Mouse (Mus musculus) forebrain, embryonic 13.5 days (tissue): ENCODE results near the gene Hoxa10. TPM values are rescaled to one million over a fixed set of nuclear protein-coding genes. Genes with fewer than 3 reads are reported as not detected.

ENCODE experiments used
- ATAC-seq: fragments of 200-750 bp; cut with Nextera tagmentation; 2 replicates; pipeline ENCODE4 v1.8.0; 2017
- H3K27ac ChIP-seq: fragments of 300-500 bp; sonication (generic); 2 replicates; pipeline ENCODE4 v1.5.1; 2015; ENCODE audit warnings: inconsistent platforms, mild to moderate bottlenecking, moderate library complexity
- H3K27me3 ChIP-seq: fragments of 300-500 bp; sonication (generic); 2 replicates; pipeline ENCODE4 v1.6.1; 2015; ENCODE audit warnings: mild to moderate bottlenecking, inconsistent platforms
- H3K36me3 ChIP-seq: fragments of 300-500 bp; sonication (generic); 2 replicates; pipeline ENCODE4 v1.6.1; 2015; ENCODE audit warnings: mild to moderate bottlenecking, inconsistent platforms; ENCODE audit not compliant: poor library complexity, severe bottlenecking
- H3K4me1 ChIP-seq: fragments of 300-500 bp; sonication (generic); 2 replicates; pipeline ENCODE4 v1.6.1; 2015; ENCODE audit warnings: inconsistent platforms
- H3K4me2 ChIP-seq: fragments of 300-500 bp; sonication (generic); 2 replicates; pipeline ENCODE4 v1.6.1; 2015; ENCODE audit warnings: inconsistent platforms, mild to moderate bottlenecking, moderate library complexity
- H3K4me3 ChIP-seq: fragments of 300-500 bp; sonication (generic); 2 replicates; pipeline ENCODE4 v1.5.1; 2015; ENCODE audit warnings: mild to moderate bottlenecking, inconsistent platforms
- H3K9ac ChIP-seq: fragments of 300-500 bp; sonication (generic); 2 replicates; pipeline ENCODE4 v1.6.1; 2015; ENCODE audit warnings: mild to moderate bottlenecking, inconsistent platforms
- H3K9me3 ChIP-seq: fragments of 300-500 bp; sonication (generic); replicated peaks from 2 replicates; pipeline ENCODE4 v1.6.1; 2016; ENCODE audit warnings: inconsistent platforms
- WGBS: fragments of 180-500 bp; shearing (Covaris S2); methylation state at CpG from one replicate; pipeline ENCODE4 v1.1.7; 2015; 5-methylcytosine and 5-hydroxymethylcytosine counted together
- polyA plus RNA-seq: library from polyadenylated mRNA; unstranded; fragments of >200 nt; fragmentation: Nextera tagmentation; extraction: Ambion mirVana; gene quantifications from 2 replicates; pipeline ENCODE4 v1.2.1, GENCODE M21; 2015

Hoxa10 gene
- polyA plus RNA-seq, 1 experiment from 2014 or later = 0.09 TPM

- H3K9ac ChIP-seq = no peak overlapping the region
Observed at GRCm38 (mm10) chr6:52222729-52223128, 17.9 kb downstream of the Hoxa10 start.

DNA sequence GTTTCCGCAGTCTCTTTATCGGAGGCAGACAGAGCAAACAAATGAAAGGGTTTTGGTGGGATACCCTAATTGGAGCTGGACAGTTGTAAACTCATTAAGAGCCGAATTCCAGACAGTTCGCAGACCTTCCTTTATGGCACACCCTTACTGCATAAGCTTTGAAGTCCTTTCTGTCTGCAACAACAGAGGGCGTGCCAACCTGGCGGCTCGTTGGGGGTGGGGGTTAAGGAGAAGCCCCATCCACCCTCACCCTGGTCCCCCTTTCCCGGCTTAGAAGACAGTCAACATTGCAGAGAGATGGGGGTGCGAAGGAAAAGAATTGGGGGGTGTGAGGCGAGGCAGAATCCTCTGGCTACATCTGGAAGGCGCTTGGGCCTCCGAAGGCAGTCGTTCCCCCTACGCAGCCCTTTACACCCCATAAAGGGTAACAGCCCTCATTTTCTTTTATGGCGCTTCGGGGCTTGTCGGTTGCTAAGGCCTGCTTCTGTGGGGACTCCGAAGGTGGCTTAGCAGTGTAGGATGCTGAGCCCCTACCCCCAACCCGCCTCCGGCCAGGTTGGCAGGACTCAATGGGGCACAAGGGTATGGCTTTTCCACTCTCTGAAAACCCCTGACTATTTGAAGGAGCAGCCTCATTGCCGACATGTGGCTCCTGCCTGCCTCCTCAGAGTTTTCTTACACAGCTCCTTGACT lies 18.5 kb downstream of the Hoxa10 start:
- WGBS = 4% methylated on average over 21 of the region's 21 CpGs
- Histone ChIP-seq H3K4me3 (peak overlapping the region; percentile 44), H3K36me3 (no peaks in the 10 kb centered on the region), H3K4me2 (peak overlapping the region; percentile 72), H3K9ac (no peak overlapping the region), H3K27me3 (peaks cover 100% of the 10 kb centered on the region), H3K9me3 (no peaks in the 10 kb centered on the region), H3K27ac (no peak overlapping the region), H3K4me1 (peaks cover 13% of the 10 kb centered on the region)
- ATAC-seq = no peak

More at GRCm38 (mm10) chr6:52222729-52223128, 17.9 kb downstream of the Hoxa10 start:
- peaks cover 7% of the 10 kb centered on the region for H3K4me1 ChIP-seq
- H3K4me3 ChIP-seq = no peak overlapping the region
- 7% methylated on average over 13 of the region's 13 CpGs for WGBS
- no peaks in the 10 kb centered on the region for H3K36me3 ChIP-seq
- no peaks in the 10 kb centered on the region for H3K9me3 ChIP-seq
- peaks cover 100% of the 10 kb centered on the region for H3K27me3 ChIP-seq
- H3K27ac ChIP-seq = no peak overlapping the region
- no peak overlapping the region for H3K4me2 ChIP-seq
- no peak for ATAC-seq

GRCm38 (mm10) chr6:52221337-52221992 lies 19.2 kb downstream of the Hoxa10 start, which contains the start of gene Hoxa7:
TSS of gene Hoxa7 (minus strand) at chr6:52221854.
- Histone ChIP-seq H3K36me3 (no peaks in the 10 kb centered on the region), H3K4me3 (peak within 1 kb of the TSS; percentile 44), H3K4me2 (peak within 1 kb of the TSS; percentile 72), H3K9ac (peak within 1 kb of the TSS; percentile 52), H3K27me3 (peaks cover 100% of the 10 kb centered on the region), H3K9me3 (no peaks in the 10 kb centered on the region), H3K4me1 (peaks cover 17% of the 10 kb centered on the region), H3K27ac (no peak within 1 kb of the TSS)
- peak; percentile 61 for ATAC-seq
- under 1% methylated on average over 46 of the region's 46 CpGs for WGBS

DNA sequence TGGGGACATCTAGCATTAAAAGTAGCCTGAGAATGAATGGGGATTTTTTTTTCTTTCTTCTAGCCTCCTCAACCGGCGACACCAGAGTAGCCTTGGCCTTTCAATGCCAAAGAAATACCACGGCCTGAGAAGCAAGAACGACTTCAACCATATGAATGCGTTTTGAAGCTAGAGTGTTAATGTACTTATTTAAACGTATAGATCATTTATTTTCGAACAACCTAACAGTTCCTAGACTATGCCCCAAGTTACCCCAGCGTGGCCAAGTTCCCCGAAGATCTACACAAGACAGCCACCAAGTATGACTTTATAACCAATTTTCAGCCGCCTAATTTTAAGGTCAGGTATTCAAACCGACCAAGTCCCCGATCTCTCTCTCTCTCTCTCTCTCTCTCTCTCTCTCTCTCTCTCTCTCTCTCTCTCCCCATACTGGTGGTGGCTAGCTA lies 19.8 kb downstream of the Hoxa10 start:
- peak overlapping the region; percentile 44 for H3K4me3 ChIP-seq
- no peak overlapping the region for H3K9ac ChIP-seq
- no peaks in the 10 kb centered on the region for H3K9me3 ChIP-seq
- no peaks in the 10 kb centered on the region for H3K36me3 ChIP-seq
- H3K27me3 ChIP-seq = peaks cover 100% of the 10 kb centered on the region
- H3K4me2 ChIP-seq = peak overlapping the region; percentile 72
- no peak overlapping the region for H3K27ac ChIP-seq
- 7% methylated on average over 12 of the region's 12 CpGs for WGBS
- no peak for ATAC-seq
- H3K4me1 ChIP-seq = peaks cover 17% of the 10 kb centered on the region

DNA sequence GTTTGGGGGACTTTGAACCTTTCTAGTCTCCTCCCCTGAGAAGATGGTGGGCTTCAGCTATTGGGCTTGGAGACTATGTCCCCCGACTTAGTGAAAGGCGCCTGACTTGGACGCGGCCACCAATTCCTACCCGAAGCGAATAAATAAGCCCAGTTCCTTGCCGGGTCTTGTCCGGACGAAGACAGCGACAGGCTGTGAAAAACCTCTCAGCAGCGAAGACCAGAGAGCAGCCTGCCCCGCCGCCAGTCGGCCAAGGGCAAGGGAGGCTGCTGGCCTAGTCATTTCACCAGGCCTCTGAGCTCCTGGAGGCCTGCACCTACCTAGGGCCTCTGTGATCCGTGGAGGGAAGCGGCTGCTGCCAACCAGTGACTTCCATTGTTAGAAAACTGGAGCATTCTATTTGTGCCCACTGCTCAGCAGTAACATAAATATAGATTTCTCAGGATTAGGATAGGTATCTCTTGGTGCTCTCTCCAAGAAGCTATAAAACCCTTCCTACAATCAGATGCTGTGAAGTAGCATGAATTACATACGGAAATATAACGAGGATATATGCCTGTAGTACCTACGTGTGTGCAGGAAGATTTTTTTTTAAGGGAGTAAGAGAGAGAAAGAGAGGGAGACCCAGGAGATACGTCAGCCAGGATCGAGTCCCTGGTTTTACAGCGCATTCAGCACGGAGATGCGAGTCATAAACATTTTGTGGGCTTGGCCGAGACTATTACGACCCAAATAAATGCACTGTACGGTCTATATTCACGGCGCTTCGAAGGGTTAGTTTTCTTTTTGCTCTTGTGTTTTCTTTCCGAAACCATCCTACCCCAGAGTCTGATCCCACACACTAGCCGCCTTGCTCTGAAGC lies 20.4 kb downstream of the Hoxa10 start:
- 10% methylated on average over 32 of the region's 32 CpGs for WGBS
- ATAC-seq = no peak
- no peak overlapping the region for H3K9ac ChIP-seq

GRCm38 (mm10) chr6:52219234-52219942 lies 21.3 kb downstream of the Hoxa10 start:
- no peak for ATAC-seq
- Histone ChIP-seq H3K9ac (no peak overlapping the region), H3K4me3 (no peak overlapping the region), H3K4me1 (peaks cover 17% of the 10 kb centered on the region), H3K27me3 (peaks cover 100% of the 10 kb centered on the region), H3K36me3 (no peaks in the 10 kb centered on the region), H3K9me3 (no peaks in the 10 kb centered on the region), H3K4me2 (no peak overlapping the region), H3K27ac (no peak overlapping the region)
- 17% methylated on average over 9 of the region's 9 CpGs for WGBS

More for the DNA sequence above, 20.4 kb downstream of the Hoxa10 start:
- Histone ChIP-seq H3K9me3 (no peaks in the 10 kb centered on the region), H3K27me3 (peaks cover 100% of the 10 kb centered on the region), H3K4me2 (no peak overlapping the region), H3K36me3 (no peaks in the 10 kb centered on the region), H3K4me1 (peaks cover 17% of the 10 kb centered on the region), H3K27ac (no peak overlapping the region), H3K4me3 (no peak overlapping the region)

DNA sequence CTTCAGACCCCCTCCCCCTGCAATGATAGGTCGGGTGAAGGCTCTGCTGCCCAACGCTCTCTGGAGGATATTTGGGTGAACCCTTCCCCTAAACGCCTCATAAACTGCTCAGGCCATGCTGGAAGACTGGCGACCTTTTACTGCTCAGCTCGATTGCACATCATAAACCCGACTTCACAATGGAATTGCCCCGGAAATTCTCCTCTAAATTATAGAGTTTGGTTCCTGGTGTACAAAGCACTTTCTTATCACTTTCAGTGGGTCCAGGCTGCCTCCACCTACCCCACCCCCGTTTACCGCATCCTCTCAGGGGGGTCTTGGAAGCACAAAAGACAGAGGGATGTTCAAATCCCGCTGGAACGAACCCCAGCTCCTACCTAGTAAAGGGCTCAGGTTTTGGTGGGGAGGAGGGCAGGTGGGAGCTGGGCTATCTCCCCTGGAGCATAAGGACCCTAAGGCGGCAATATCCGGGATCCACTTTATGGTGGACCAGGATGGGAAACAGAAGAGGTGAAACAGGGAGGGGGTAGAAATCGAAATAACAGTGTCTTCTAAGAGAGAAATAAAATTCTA lies 21.9 kb downstream of the Hoxa10 start:
- Histone ChIP-seq H3K9ac (no peak overlapping the region), H3K4me2 (no peak overlapping the region), H3K9me3 (no peaks in the 10 kb centered on the region), H3K4me1 (peaks cover 17% of the 10 kb centered on the region), H3K27me3 (peaks cover 100% of the 10 kb centered on the region), H3K4me3 (no peak overlapping the region), H3K36me3 (no peaks in the 10 kb centered on the region), H3K27ac (no peak overlapping the region)
- WGBS = 6% methylated on average over 14 of the region's 14 CpGs
- ATAC-seq = no peak

GRCm38 (mm10) chr6:52217895-52218642 lies 22.6 kb downstream of the Hoxa10 start:
- no peak overlapping the region for H3K4me2 ChIP-seq
- H3K4me3 ChIP-seq = no peak overlapping the region
- H3K9ac ChIP-seq = no peak overlapping the region
- WGBS = 4% methylated on average over 23 of the region's 23 CpGs
- no peak for ATAC-seq
- H3K27me3 ChIP-seq = peaks cover 100% of the 10 kb centered on the region
- no peaks in the 10 kb centered on the region for H3K36me3 ChIP-seq
- no peak overlapping the region for H3K27ac ChIP-seq
- H3K9me3 ChIP-seq = no peaks in the 10 kb centered on the region
- peaks cover 18% of the 10 kb centered on the region for H3K4me1 ChIP-seq

GRCm38 (mm10) chr6:52217459-52217768 lies 23.2 kb downstream of the Hoxa10 start:
- peak overlapping the region; percentile 50 for H3K4me2 ChIP-seq
- H3K27ac ChIP-seq = no peak overlapping the region
- under 1% methylated on average over 25 of the region's 25 CpGs for WGBS
- H3K4me3 ChIP-seq = peak overlapping the region; percentile 28
- peaks cover 100% of the 10 kb centered on the region for H3K27me3 ChIP-seq
- ATAC-seq = peak; percentile 66; the same call in 1 of the 2 replicates
- H3K4me1 ChIP-seq = peaks cover 19% of the 10 kb centered on the region
- H3K9me3 ChIP-seq = no peaks in the 10 kb centered on the region
- H3K36me3 ChIP-seq = no peaks in the 10 kb centered on the region
- H3K9ac ChIP-seq = no peak overlapping the region

- H3K36me3 ChIP-seq = no peaks in the 10 kb centered on the region
- H3K9me3 ChIP-seq = no peaks in the 10 kb centered on the region
- H3K27me3 ChIP-seq = peaks cover 100% of the 10 kb centered on the region
- H3K9ac ChIP-seq = no peak overlapping the region
- peaks cover 18% of the 10 kb centered on the region for H3K4me1 ChIP-seq
- no peak for ATAC-seq
- H3K27ac ChIP-seq = no peak overlapping the region
- H3K4me2 ChIP-seq = peak overlapping the region; percentile 50
- WGBS = 3% methylated on average over 60 of the region's 60 CpGs
- H3K4me3 ChIP-seq = peak overlapping the region; percentile 28
Observed at GRCm38 (mm10) chr6:52216691-52217458, 23.8 kb downstream of the Hoxa10 start.
